Mouse (Mus musculus): ENCODE data around the gene Tmem260. TPM values are rescaled to one million over a fixed set of nuclear protein-coding genes. Genes with fewer than 3 reads are reported as not detected.

Gene Tmem260
- total and polyA plus RNA-seq, 2 experiments from 2014 or later, result 6.0 to 8.7 TPM

- Histone ChIP-seq H3K9me3 (replicated peaks; ENCODE audit: control insufficient read depth, low read length) (no peaks in the 10 kb centered on the region), H3K4me2 (ENCODE audit: low read depth, low read length) (peak overlapping the region; percentile 52), H3K4me3 (ENCODE audit: low read depth, low read length) (peak overlapping the region; percentile 25), H3K9ac (replicated peaks; ENCODE audit: low read depth, low read length) (no peak overlapping the region), H3K27ac (ENCODE audit: low read depth) (peak overlapping the region; percentile 43; the same call in 1 of the 2 replicates), H3K4me1 (ENCODE audit: control insufficient read depth, insufficient read depth) (no peaks in the 10 kb centered on the region), H3K27me3 (ENCODE audit: control insufficient read depth, insufficient read depth, low read length) (no peaks in the 10 kb centered on the region), H3K36me3 (replicated peaks; ENCODE audit: control insufficient read depth, insufficient read depth, low read length) (no peaks in the 10 kb centered on the region)
- WGBS, result 16% methylated on average over 6 of the region's 6 CpGs
- no peak for TF ChIP-seq EP300 (IDR thresholded peaks at IDR 0.05; ENCODE audit: low read depth)
- no peak for TF ChIP-seq CTCF (IDR thresholded peaks at IDR 0.05; ENCODE audit: low read depth)
- DNase-seq (ENCODE audit: low spot score) (peak; percentile 23), ATAC-seq (ENCODE audit: insufficient read depth, low read depth) (0 out of 2 replicates have a peak, but pooled peaks have one; percentile 10)
These were observed 24.4 kb upstream of the Tmem260 start for GRCm38 (mm10) chr14:48421476-48421875.

GRCm38 (mm10) chr14:48421996-48422395 lies 23.9 kb upstream of the Tmem260 start:
- TF ChIP-seq EP300 (IDR thresholded peaks at IDR 0.05; ENCODE audit: low read depth) (no peak), CTCF (IDR thresholded peaks at IDR 0.05; ENCODE audit: low read depth) (no peak)
- DNase-seq (ENCODE audit: low spot score), result peak; percentile 39
- Histone ChIP-seq H3K27ac (ENCODE audit: low read depth) (peak overlapping the region; percentile 43; the same call in 1 of the 2 replicates), H3K4me3 (ENCODE audit: low read depth, low read length) (peak overlapping the region; percentile 25), H3K9me3 (replicated peaks; ENCODE audit: control insufficient read depth, low read length) (no peaks in the 10 kb centered on the region), H3K9ac (replicated peaks; ENCODE audit: low read depth, low read length) (0 out of 2 replicates have a peak overlapping the region, but pooled peaks have one; percentile 13), H3K27me3 (ENCODE audit: control insufficient read depth, insufficient read depth, low read length) (no peaks in the 10 kb centered on the region), H3K4me1 (ENCODE audit: control insufficient read depth, insufficient read depth) (no peaks in the 10 kb centered on the region), H3K36me3 (replicated peaks; ENCODE audit: control insufficient read depth, insufficient read depth, low read length) (no peaks in the 10 kb centered on the region), H3K4me2 (ENCODE audit: low read depth, low read length) (peak overlapping the region; percentile 52)
- 4% methylated on average over 6 of the region's 6 CpGs for WGBS
- ATAC-seq (ENCODE audit: insufficient read depth, low read depth), result peak; percentile 88

DNA sequence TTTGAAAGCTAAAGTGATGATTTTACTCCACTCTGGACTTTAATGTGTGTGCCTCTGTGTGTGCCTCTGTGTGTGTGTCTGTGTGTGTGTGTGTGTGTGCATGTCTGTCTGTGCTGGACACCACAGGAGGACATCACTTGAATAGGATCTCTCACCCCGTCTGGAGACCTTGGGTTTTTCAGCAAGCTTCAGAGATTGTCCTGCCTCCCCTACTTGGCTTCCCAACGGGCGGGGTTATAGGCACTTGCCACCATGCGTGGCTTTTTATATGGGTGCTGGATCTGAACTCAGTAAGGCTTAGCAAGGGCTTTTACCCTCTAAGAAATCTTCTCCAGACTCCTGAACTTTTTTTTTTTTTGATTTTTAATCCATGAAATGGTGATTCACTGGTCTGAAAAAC lies 23.5 kb upstream of the Tmem260 start:
- no peak for TF ChIP-seq CTCF (IDR thresholded peaks at IDR 0.05; ENCODE audit: low read depth)
- Histone ChIP-seq H3K4me2 (ENCODE audit: low read depth, low read length) (peak overlapping the region; percentile 52), H3K9ac (replicated peaks; ENCODE audit: low read depth, low read length) (0 out of 2 replicates have a peak overlapping the region, but pooled peaks have one; percentile 13), H3K9me3 (replicated peaks; ENCODE audit: control insufficient read depth, low read length) (no peaks in the 10 kb centered on the region), H3K4me3 (ENCODE audit: low read depth, low read length) (peak overlapping the region; percentile 25), H3K27ac (ENCODE audit: low read depth) (peak overlapping the region; percentile 38; the same call in 1 of the 2 replicates), H3K4me1 (ENCODE audit: control insufficient read depth, insufficient read depth) (no peaks in the 10 kb centered on the region), H3K36me3 (replicated peaks; ENCODE audit: control insufficient read depth, insufficient read depth, low read length) (no peaks in the 10 kb centered on the region), H3K27me3 (ENCODE audit: control insufficient read depth, insufficient read depth, low read length) (no peaks in the 10 kb centered on the region)
- no peak for DNase-seq (ENCODE audit: low spot score)
- ATAC-seq (ENCODE audit: insufficient read depth, low read depth), result 0 out of 2 replicates have a peak, but pooled peaks have one; percentile 9
- WGBS, result 23% methylated on average over 4 of the region's 4 CpGs

DNA sequence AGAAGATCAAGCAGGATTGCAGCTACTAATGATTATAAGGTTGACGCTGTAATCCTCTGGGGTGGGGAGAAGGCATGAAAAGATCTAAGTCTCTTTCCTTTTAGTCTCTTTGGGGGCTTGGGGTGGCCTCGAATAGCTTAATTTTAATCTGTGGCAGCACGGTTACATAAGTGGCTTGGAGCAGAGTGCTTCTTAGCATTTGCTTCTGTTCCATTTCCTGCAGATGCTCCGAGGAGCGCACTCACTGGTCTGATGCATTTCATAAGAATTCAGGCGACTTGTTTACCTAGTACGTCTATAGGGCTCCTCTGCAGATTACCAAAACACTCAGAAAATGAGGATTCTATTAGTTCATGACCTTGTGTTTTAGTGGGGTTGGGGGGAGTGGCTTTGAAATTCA lies 23.0 kb upstream of the Tmem260 start:
- H3K4me2 ChIP-seq (ENCODE audit: low read depth, low read length), result no peak overlapping the region

DNA sequence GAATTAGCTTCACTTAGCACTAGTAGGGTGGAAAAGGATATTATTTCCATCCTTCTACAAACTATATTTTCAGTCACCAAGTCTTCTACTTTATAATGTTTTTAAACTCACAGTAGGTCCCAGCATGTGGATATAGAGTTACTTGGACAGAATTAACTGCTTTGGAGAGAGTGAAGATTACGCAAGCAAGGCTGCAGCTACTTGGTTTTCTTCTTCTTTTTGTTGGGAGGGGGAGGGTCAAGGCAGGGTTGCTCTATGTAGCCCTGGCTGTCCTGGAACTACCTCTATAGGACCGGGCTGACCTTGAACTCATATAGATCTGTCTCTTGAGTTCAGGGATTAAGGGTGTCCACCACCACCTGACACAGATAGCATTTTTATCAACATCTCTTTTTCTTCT lies 13.9 kb upstream of the Tmem260 start:
- H3K9ac ChIP-seq (replicated peaks; ENCODE audit: low read depth, low read length), result no peak overlapping the region
- no peaks in the 10 kb centered on the region for H3K4me1 ChIP-seq (ENCODE audit: control insufficient read depth, insufficient read depth)
- 74% methylated on average over 2 of the region's 2 CpGs for WGBS
- H3K27me3 ChIP-seq (ENCODE audit: control insufficient read depth, insufficient read depth, low read length), result no peaks in the 10 kb centered on the region
- DNase-seq (ENCODE audit: low spot score), result no peak
- no peak overlapping the region for H3K27ac ChIP-seq (ENCODE audit: low read depth)
- no peaks in the 10 kb centered on the region for H3K9me3 ChIP-seq (replicated peaks; ENCODE audit: control insufficient read depth, low read length)
- no peak overlapping the region for H3K4me3 ChIP-seq (ENCODE audit: low read depth, low read length)
- TF ChIP-seq CTCF (IDR thresholded peaks at IDR 0.05; ENCODE audit: low read depth) (no peak), EP300 (IDR thresholded peaks at IDR 0.05; ENCODE audit: low read depth) (no peak)
- ATAC-seq (ENCODE audit: insufficient read depth, low read depth), result no peak
- no peak overlapping the region for H3K4me2 ChIP-seq (ENCODE audit: low read depth, low read length)
- no peaks in the 10 kb centered on the region for H3K36me3 ChIP-seq (replicated peaks; ENCODE audit: control insufficient read depth, insufficient read depth, low read length)

More for the DNA sequence above, 23.0 kb upstream of the Tmem260 start:
- H3K9ac ChIP-seq (replicated peaks; ENCODE audit: low read depth, low read length), result no peak overlapping the region
- no peaks in the 10 kb centered on the region for H3K9me3 ChIP-seq (replicated peaks; ENCODE audit: control insufficient read depth, low read length)
- ATAC-seq (ENCODE audit: insufficient read depth, low read depth) (no peak), DNase-seq (ENCODE audit: low spot score) (no peak)
- no peaks in the 10 kb centered on the region for H3K4me1 ChIP-seq (ENCODE audit: control insufficient read depth, insufficient read depth)
- H3K27me3 ChIP-seq (ENCODE audit: control insufficient read depth, insufficient read depth, low read length), result no peaks in the 10 kb centered on the region
- no peak overlapping the region for H3K27ac ChIP-seq (ENCODE audit: low read depth)
- TF ChIP-seq EP300 (IDR thresholded peaks at IDR 0.05; ENCODE audit: low read depth), result no peak
- TF ChIP-seq CTCF (IDR thresholded peaks at IDR 0.05; ENCODE audit: low read depth), result no peak
- H3K4me3 ChIP-seq (ENCODE audit: low read depth, low read length), result no peak overlapping the region
- WGBS, result 52% methylated on average over 7 of the region's 7 CpGs
- H3K36me3 ChIP-seq (replicated peaks; ENCODE audit: control insufficient read depth, insufficient read depth, low read length), result no peaks in the 10 kb centered on the region

DNA sequence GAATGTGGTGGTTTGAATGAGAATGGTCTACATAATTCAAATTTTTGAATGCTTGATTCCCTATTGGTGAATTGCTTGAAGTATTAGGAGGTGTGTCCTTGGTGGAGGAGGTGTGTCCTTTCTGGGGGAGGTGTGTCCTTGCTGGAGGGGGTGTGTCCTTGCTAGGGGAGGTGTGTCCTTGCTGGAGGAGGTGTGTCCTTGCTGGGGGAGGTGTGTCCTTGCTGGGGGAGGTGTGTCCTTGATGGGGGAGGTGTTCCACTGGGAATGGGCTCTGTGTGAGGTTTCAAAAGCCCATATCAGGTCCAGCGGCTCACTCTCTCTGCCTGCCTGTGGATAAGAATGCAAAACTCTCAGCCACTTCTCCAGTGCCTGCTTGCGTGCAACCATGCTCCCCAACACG lies 2.1 kb upstream of the Tmem260 start:
- DNase-seq (ENCODE audit: low spot score) (no peak), ATAC-seq (ENCODE audit: insufficient read depth, low read depth) (no peak)
- no peak for TF ChIP-seq EP300 (IDR thresholded peaks at IDR 0.05; ENCODE audit: low read depth)
- no peak for TF ChIP-seq CTCF (IDR thresholded peaks at IDR 0.05; ENCODE audit: low read depth)
- Histone ChIP-seq H3K9ac (replicated peaks; ENCODE audit: low read depth, low read length) (no peak overlapping the region), H3K9me3 (replicated peaks; ENCODE audit: control insufficient read depth, low read length) (no peaks in the 10 kb centered on the region), H3K27me3 (ENCODE audit: control insufficient read depth, insufficient read depth, low read length) (no peaks in the 10 kb centered on the region), H3K4me1 (ENCODE audit: control insufficient read depth, insufficient read depth) (peaks cover 11% of the 10 kb centered on the region; the same call in 1 of the 2 replicates), H3K4me2 (ENCODE audit: low read depth, low read length) (no peak overlapping the region), H3K27ac (ENCODE audit: low read depth) (no peak overlapping the region), H3K4me3 (ENCODE audit: low read depth, low read length) (no peak overlapping the region), H3K36me3 (replicated peaks; ENCODE audit: control insufficient read depth, insufficient read depth, low read length) (no peaks in the 10 kb centered on the region)
- 37% methylated on average over 3 of the region's 3 CpGs for WGBS

Measured in heart, postnatal 0 days (tissue).